Mouse (Mus musculus) kidney, postnatal 36 days (tissue): ENCODE measurements around the gene Lsm4.

Experiments
- DNase-seq, 2 experiments: peaks; one replicate each; pipeline ENCODE4 v3.0.0; 2021 to 2022; ENCODE audit warnings: mixed read lengths in 2 of 2

The Lsm4 gene

DNA sequence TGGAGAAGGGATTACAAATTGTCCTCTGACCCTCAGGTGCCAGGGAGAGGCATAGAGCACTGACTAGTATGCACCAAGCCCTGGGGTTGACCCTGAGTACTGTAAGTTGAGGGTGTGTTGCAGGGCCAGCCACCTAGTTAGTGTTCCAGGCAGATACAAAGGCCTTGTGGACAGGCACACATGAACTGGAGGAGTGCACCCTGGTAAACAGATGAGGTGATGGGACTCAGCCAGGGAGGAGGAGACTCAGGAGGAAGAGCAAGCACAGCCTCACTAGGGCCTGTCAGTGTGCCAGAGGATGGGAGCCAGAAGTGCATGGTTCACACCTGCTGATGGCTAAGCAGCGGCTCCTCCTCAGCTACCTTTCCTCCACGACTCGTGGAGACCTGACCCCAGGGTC, 7.0 kb downstream of the Lsm4 start:
- DNase-seq = peak; percentile 89 to 93

GRCm38 (mm10) chr8:70681410-70681809, 8.4 kb downstream of the Lsm4 start:
- DNase-seq = no peak

GRCm38 (mm10) chr8:70682193-70682592, 9.1 kb downstream of the Lsm4 start:
- DNase-seq = peak; percentile 61 to 65

DNA sequence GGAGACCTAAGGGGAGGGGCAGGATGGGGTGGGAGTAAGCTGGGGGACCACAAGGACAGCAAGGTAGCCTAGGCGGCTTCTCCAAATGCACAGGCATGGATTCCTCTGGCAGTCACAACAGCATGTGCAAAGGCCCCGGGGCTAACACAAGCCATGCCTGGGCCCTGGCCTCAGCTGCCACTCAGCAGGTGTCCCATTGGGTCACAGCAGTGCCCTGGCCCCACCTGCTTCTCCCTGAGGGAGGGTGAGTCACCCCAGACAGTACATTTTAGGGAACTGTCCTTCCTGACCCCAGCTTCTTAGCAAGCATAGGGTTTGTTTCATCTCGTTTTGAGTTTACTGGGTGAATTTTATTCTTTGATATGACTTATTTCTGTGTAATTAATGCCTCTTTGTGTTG, 9.6 kb downstream of the Lsm4 start:
- DNase-seq = no peak

- no peak for DNase-seq
Observed at GRCm38 (mm10) chr8:70684291-70684690, 11.2 kb downstream of the Lsm4 start.

GRCm38 (mm10) chr8:70687576-70687975, 14.5 kb downstream of the Lsm4 start:
- DNase-seq = peak; percentile 86 to 90

DNA sequence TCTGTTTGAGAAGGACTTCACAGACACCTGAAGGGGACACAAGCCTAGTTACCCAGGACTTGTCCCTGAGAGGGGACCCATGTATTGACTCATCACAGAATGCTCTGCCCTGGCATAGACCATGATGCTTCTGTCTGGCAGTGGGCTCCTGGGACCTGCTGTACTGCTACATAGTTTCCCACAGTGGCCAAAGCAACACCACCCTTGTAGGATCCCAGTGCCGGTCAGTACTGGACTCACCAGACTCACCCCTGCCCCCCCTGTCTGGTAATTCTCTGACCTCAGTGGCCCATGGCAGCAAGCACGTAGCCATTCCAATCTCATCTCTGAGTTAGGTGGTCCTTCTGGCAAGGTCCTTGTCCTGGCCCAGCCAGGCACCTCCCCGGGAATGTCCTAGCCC, 15.1 kb downstream of the Lsm4 start:
- no peak for DNase-seq

DNA sequence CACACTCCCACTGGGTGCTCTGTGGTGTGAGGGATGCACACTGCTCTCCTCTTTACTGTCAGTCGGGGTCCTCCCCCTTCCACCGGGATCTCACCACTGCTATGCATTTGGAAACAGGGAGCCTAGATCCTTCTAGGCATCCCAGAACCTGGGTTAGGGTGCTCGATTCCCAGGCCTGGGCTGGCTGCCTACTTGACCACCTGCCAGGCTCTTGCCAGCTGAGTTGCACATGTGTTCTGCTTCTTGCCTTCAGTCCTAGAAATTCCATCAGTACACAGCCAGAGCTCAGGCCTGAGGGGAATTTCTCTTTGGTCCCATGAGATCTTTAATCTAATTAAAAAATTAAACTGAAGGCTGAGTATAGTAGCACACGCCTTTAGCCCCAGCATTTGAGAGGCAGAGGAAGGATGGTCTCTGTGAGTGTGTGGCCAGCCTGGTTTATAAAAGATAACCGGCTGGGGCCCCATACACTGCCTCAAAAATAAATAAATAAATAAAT, 16.9 kb downstream of the Lsm4 start:
- DNase-seq = no peak

DNA sequence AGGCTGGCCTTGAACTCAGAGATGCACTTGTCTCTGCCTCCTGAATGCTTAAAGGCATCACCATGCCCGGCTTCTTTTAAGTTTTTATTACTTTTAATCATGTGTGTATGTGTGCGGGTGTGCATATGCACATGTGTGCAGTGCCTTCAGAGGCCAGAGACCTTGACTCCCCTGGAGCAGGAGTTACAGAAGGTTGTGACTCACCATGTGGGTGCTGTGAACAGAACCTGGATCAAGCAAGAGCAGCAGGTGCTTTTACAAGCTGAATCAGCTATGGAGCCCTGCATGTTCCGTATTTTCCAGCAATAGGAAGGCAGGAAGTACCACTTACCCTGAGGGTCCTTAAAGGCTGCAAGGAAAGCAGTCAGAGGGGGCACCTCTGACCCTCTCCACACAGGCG, 18.2 kb downstream of the Lsm4 start:
- no peak for DNase-seq

DNA sequence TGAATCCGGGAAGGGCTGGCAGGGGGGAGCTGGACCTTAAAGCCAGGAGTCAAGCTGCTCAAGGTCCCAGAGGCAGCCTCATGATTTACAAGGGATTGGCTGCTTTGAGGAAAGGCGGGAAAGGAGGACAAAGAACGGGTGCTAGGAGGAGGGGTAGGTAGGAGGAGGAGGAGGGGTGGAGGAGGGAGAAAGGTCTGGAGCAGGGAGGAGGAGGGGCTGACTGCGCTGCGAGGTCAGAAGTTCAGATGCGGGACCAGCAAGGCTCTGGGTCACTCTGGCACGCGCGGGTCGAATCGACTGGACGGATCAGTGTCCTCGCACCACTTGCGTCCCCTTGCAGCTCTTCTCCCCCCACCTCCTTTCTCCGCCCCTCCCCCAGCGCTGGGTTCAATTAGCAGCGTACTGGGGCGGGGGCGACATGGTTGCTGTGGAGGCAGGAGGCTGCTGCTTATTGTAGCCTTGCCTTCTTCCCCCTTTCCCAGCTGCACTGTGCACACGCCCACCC, 18.7 kb downstream of the Lsm4 start:
- DNase-seq = peak; percentile 76 to 83

GRCm38 (mm10) chr8:70693636-70694035, 20.6 kb downstream of the Lsm4 start:
- DNase-seq = no peak

- DNase-seq = peak; percentile 66 to 80
Observed at GRCm38 (mm10) chr8:70695318-70696018, 22.4 kb downstream of the Lsm4 start.

- peak; percentile 84 to 93 for DNase-seq
Observed at GRCm38 (mm10) chr8:70696019-70696885, 23.2 kb downstream of the Lsm4 start.

DNA sequence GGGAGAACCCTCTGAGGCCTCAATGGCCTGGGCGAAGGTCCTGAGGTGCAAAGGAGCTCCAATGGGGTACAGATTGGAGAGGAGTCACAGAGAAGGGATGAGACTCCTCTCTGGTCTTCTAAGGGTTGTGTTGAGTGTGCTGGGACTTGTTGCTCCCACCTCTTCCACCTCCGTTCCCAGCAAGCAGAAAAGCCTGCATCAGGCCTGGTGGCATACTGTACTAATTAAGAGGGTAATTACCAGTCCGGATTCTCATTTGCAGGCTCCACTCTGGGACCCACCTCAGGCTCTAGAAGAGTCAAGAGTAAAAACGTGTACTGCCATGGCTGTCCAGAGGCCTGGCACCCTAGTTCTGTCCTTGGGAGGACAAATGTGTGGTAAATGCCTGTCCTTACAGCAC, 23.9 kb downstream of the Lsm4 start:
- DNase-seq = no peak

- DNase-seq = no peak
Observed at GRCm38 (mm10) chr8:70697366-70698250, 24.6 kb downstream of the Lsm4 start.

DNA sequence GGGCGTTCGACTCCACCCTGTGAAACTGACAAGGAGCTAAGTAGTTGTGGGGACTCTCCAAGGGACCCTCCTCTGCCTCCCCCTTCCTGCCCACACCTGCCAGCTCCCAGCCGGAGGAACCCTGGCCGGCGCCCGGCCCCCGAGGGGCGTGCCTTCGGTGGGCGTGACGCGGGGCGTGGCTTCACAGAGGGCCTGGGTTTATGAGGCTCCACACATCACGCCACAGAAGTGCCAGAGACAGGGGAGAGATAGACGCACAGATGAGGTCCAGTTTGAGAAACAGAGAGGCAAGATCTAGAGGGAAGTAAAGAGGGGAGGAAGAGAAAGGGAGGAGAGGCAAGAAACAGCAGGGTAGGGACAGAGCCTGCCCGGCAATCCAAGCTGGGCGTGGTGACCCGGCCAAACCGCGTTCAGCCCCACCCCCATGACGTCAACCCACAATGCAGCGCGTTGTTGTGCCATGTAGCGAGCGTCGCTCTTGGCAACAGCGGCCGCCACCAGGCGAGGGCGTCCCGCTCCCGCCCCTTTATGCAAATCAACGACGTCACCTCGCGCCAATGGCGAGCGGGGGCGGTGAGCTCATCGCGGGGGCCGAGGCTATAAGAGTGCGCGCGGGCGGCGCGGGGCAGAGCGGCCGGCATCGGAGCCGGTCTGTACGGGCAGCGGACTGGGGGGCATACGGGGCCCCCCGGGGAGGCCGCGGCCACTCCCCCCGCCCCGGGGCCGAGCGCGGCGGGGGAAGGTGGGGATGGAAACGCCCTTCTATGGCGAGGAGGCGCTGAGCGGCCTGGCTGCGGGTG, 25.5 kb downstream of the Lsm4 start, which contains the start of gene Jund:
TSS of gene Jund (plus strand) at position 640 of the 800 bp plus-strand sequence.
- DNase-seq = peak; percentile 99 to 100

GRCm38 (mm10) chr8:70699116-70699833, 26.2 kb downstream of the Lsm4 start:
- peak in 1 of 2 experiments; percentile 68 for DNase-seq

GRCm38 (mm10) chr8:70699834-70700554, 26.9 kb downstream of the Lsm4 start:
- DNase-seq = peak; percentile 75 to 86

GRCm38 (mm10) chr8:70700555-70700922, 27.5 kb downstream of the Lsm4 start:
- peak; percentile 95 to 97 for DNase-seq
